Mouse (Mus musculus) forebrain, embryonic 12.5 days (tissue): Measurements from ENCODE around the gene Thada. TPM values are rescaled to one million over a fixed set of nuclear protein-coding genes. Genes with fewer than 3 reads are reported as not detected.
A peak's percentile ranks its signal among the peaks of the same experiment; 100 is the strongest.

ENCODE experiments used
- ATAC-seq: fragments of 200-750 bp; cut with Nextera tagmentation; 2 replicates; pipeline ENCODE4 v1.8.0; 2017; ENCODE audit warnings: moderate TSS enrichment; ENCODE audit not compliant: low FRiP score
- H3K27ac ChIP-seq: fragments of 300-500 bp; sonication (generic); 2 replicates; pipeline ENCODE4 v1.5.1; 2016; ENCODE audit warnings: mild to moderate bottlenecking
- H3K27me3 ChIP-seq: fragments of 300-500 bp; sonication (generic); 2 replicates; pipeline ENCODE4 v1.6.1; 2016; ENCODE audit warnings: mild to moderate bottlenecking
- H3K36me3 ChIP-seq: fragments of 300-500 bp; sonication (generic); replicated peaks from 2 replicates; pipeline ENCODE4 v1.6.1; 2016; ENCODE audit warnings: mild to moderate bottlenecking
- H3K4me1 ChIP-seq: fragments of 300-500 bp; sonication (generic); 2 replicates; pipeline ENCODE4 v1.6.1; 2016
- H3K4me2 ChIP-seq: fragments of 300-500 bp; sonication (generic); 2 replicates; pipeline ENCODE4 v1.6.1; 2016; ENCODE audit warnings: mild to moderate bottlenecking, moderate library complexity
- H3K4me3 ChIP-seq: fragments of 300-500 bp; sonication (generic); replicated peaks from 2 replicates; pipeline ENCODE4 v1.5.1; 2016; ENCODE audit warnings: mild to moderate bottlenecking
- H3K9ac ChIP-seq: fragments of 300-500 bp; sonication (generic); 2 replicates; pipeline ENCODE4 v1.6.1; 2016; ENCODE audit warnings: mild to moderate bottlenecking
- H3K9me3 ChIP-seq: fragments of 300-500 bp; sonication (generic); 2 replicates; pipeline ENCODE4 v1.6.1; 2016
- WGBS: fragments of 180-500 bp; shearing (Covaris S2); methylation state at CpG from one replicate; pipeline ENCODE4 v1.1.7; 2016; 5-methylcytosine and 5-hydroxymethylcytosine counted together
- polyA plus RNA-seq: library from polyadenylated mRNA; unstranded; fragments of >200 nt; fragmentation: Nextera tagmentation; extraction: Ambion mirVana; gene quantifications from 2 replicates; pipeline ENCODE4 v1.2.1, GENCODE M21; 2016

The Thada gene
- polyA plus RNA-seq, 1 experiment from 2014 or later, result 11.8 TPM

DNA sequence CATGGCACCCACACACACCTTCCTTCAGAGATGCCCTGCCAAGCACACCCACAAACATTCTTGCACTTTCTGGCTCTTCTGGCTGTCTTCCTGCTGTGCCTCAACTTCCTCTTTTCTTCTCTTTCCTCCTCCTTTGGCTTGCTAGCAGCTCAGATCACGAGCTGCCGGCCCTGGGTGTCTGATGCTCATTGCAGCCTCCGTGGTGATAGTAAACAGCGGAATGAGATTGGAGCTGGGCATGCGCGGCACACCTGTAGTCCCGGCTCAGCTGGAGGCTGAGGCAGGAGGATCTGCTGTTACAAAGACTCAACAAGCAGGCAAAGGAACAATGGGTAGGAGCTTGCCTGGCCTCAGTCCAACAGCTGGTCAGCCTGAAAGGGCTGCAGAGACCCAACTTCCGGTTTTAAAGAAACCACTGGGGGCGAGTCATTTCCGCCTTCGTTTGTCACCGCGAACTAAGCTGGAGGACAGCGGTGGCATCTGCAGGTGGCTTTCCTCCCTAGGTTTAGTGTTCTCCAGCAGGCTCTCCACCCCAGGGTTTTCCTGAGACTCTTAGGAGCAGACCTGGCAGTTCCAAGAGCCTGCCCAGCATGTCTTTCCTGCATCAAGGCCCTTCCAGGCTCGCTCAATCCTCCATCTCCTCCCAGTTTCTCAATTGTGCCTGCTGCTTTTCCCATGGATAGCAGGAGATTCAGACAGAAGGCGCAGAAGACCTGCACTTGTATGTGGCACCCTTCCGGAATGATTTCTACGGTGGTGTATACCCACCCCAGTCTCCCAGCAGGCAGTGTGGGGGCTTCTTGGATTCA is 284.3 kb downstream of the Thada start:
- Histone ChIP-seq H3K9ac (no peak overlapping the region), H3K4me3 (no peak overlapping the region), H3K9me3 (no peaks in the 10 kb centered on the region), H3K36me3 (peaks cover 7% of the 10 kb centered on the region; the same call in 1 of the 2 replicates), H3K4me2 (no peak overlapping the region), H3K4me1 (peaks cover 43% of the 10 kb centered on the region), H3K27me3 (peaks cover 5% of the 10 kb centered on the region; the same call in 1 of the 2 replicates), H3K27ac (peak overlapping the region; percentile 20; the same call in 1 of the 2 replicates)
- WGBS, result 76% methylated on average over 18 of the region's 18 CpGs
- no peak for ATAC-seq

DNA sequence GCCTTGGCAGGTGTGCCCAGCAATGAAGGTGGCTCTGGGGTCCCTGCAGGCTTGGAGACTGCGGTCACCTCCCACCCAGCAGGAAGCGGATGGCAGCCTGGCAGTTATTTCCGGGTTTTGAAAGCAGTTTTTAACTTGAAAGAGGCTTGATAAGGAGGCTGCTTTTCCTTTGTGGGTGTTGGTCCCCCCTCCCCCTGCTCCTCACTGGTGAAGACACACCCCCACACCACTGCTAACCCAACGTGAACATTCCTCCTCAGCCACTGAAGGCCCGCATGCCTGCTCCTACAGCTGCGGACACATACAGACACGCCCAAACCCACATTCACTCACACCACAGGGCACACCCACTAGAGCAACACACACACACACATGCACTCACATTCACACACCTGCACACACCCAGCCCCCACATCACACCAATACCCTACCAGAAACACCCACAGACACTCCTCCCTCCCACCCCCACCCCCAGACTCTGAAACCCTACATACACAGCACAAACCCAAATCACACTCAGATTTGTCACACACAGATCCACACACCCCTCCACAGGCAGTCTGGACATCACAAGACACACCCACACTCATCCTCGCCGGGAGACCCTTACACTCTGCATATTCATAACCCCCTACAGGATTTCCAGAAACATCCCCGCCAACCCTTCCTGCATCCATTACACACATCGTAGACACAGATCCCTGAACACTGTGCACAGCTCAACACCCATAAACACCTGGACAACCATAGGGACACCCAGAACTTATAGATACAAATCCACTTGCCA is 285.1 kb downstream of the Thada start:
- Histone ChIP-seq H3K4me3 (no peak overlapping the region), H3K4me1 (peaks cover 35% of the 10 kb centered on the region)

DNA sequence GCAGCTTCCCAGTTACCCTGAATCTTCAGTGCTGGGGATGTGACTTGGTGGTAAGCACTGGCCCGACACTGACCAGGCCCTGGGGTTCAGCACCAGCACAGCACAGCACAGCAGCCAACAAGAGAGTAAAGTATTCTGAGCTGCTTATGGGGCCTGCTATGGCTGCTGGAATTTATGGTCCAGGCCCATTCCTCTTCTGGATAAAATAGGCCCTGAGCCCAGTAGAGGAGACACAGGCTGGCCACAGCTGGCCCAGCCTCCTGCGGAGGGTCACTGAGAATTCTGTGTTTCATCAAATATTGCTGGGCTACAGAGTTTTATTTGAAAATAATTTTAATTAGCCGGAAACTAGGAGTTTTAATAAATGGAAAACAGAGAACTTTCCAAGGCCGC is 286.0 kb downstream of the Thada start:
- ATAC-seq, result no peak
- no peak overlapping the region for H3K4me3 ChIP-seq
- H3K9ac ChIP-seq, result no peak overlapping the region
- WGBS, result 82% methylated on average over 4 of the region's 4 CpGs
- H3K27ac ChIP-seq, result no peak overlapping the region
- H3K4me1 ChIP-seq, result peaks cover 31% of the 10 kb centered on the region
- no peaks in the 10 kb centered on the region for H3K27me3 ChIP-seq
- H3K9me3 ChIP-seq, result peaks cover 4% of the 10 kb centered on the region; the same call in 1 of the 2 replicates
- H3K4me2 ChIP-seq, result no peak overlapping the region
- no peaks in the 10 kb centered on the region for H3K36me3 ChIP-seq

More for the DNA sequence above, 285.1 kb downstream of the Thada start:
- H3K36me3 ChIP-seq, result peaks cover 1% of the 10 kb centered on the region; the same call in 1 of the 2 replicates
- no peak overlapping the region for H3K27ac ChIP-seq
- no peaks in the 10 kb centered on the region for H3K27me3 ChIP-seq
- H3K4me2 ChIP-seq, result no peak overlapping the region
- WGBS, result 57% methylated on average over 11 of the region's 11 CpGs
- no peaks in the 10 kb centered on the region for H3K9me3 ChIP-seq
- no peak overlapping the region for H3K9ac ChIP-seq
- no peak for ATAC-seq

DNA sequence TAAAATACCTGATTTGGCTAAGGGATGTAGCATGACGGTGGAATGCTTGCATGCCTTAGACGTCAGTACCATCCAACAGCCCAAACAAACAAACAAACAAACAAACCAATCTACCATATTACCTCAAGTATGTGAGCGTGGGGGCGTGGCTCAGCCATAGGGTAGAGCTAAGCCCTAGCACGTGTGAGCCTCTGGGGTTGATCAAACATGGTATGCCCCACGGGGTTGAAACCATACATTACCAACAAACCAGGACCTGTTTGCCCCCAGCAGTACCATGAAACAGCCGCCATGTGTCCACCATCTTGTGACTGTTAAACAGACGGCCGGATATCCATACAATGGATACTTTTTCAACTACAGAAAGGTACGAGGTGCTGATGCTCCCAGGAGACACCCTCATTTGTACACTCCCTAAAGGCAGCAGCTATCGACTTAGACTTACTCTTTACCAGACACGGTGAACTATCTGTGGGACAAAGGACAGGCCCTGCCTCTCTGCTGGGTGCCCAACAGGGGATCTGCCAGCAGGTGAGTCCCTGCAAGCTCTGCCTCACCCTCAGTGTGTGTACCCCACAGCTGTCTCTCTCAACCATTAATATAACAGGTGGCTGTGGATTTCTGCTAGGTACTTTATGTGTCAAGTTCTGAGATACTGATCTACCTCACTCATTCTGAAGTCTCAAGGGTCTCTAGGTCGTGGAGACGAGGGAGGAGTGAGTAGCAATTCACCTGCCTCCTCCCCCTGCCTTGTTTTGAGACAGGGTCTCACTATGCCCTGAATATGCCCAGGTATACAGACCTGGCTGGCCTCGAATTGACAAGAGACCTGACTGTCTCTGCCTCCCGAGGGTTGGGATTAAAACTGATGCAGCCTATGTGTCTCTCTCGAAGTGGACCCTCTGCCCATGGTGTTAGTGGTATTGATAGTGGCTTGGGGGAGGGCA is 286.7 kb downstream of the Thada start:
- no peak overlapping the region for H3K9ac ChIP-seq
- H3K36me3 ChIP-seq, result no peaks in the 10 kb centered on the region
- peaks cover 4% of the 10 kb centered on the region; the same call in 1 of the 2 replicates for H3K9me3 ChIP-seq
- ATAC-seq, result no peak
- H3K4me1 ChIP-seq, result peaks cover 29% of the 10 kb centered on the region
- WGBS, result 91% methylated on average over 17 of the region's 17 CpGs
- H3K27me3 ChIP-seq, result no peaks in the 10 kb centered on the region
- no peak overlapping the region for H3K4me3 ChIP-seq
- H3K4me2 ChIP-seq, result no peak overlapping the region
- H3K27ac ChIP-seq, result no peak overlapping the region

DNA sequence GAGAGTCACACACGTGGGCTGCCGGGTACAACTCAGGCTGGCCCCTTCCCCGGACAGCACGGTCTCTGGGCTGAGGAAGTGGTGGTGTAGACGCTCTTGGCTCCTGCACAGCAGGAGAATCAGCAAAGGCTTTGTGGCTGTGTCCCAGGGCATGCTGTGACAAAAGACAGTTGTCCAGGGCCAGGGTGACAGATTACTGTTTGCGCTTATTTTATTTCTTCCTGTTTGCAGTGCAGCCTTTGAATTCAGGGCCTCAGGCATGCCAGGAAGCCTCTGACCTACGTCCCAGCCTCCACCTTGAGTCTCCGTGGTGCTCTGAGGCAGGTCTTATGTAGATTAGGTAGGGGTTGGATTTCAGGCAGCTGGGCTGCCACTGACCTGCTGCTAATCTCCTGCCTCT is 288.5 kb downstream of the Thada start:
- Histone ChIP-seq H3K4me2 (no peak overlapping the region), H3K4me1 (peaks cover 16% of the 10 kb centered on the region), H3K36me3 (no peaks in the 10 kb centered on the region), H3K9ac (no peak overlapping the region), H3K9me3 (peaks cover 4% of the 10 kb centered on the region; the same call in 1 of the 2 replicates), H3K27me3 (no peaks in the 10 kb centered on the region), H3K27ac (no peak overlapping the region), H3K4me3 (no peak overlapping the region)
- 47% methylated on average over 8 of the region's 8 CpGs for WGBS
- no peak for ATAC-seq

DNA sequence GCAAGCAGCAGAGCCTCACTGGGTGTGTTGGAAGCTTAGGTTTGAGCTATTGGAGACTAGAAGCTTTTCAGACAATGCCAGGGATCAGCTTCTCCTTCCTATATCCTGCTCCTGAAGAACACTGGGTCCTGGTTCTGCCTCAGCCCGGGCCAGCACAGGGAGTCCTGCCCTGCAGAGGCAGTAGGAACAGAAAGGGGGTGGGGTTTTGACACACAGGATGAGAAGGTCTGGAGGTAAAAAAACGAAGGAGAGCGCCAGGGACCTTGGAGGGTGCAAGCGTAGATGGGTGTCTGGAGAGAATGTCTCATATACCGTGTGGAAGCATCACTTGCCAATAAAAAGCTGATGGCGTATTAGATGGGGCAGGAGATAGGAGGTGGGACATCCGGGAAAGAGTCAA is 289.6 kb downstream of the Thada start:
- H3K36me3 ChIP-seq, result no peaks in the 10 kb centered on the region
- no peak overlapping the region for H3K9ac ChIP-seq
- H3K9me3 ChIP-seq, result peaks cover 4% of the 10 kb centered on the region; the same call in 1 of the 2 replicates
- no peak overlapping the region for H3K4me2 ChIP-seq
- H3K27ac ChIP-seq, result no peak overlapping the region
- 88% methylated on average over 7 of the region's 7 CpGs for WGBS
- no peak for ATAC-seq
- peaks cover 10% of the 10 kb centered on the region for H3K4me1 ChIP-seq
- H3K27me3 ChIP-seq, result no peaks in the 10 kb centered on the region
- no peak overlapping the region for H3K4me3 ChIP-seq

DNA sequence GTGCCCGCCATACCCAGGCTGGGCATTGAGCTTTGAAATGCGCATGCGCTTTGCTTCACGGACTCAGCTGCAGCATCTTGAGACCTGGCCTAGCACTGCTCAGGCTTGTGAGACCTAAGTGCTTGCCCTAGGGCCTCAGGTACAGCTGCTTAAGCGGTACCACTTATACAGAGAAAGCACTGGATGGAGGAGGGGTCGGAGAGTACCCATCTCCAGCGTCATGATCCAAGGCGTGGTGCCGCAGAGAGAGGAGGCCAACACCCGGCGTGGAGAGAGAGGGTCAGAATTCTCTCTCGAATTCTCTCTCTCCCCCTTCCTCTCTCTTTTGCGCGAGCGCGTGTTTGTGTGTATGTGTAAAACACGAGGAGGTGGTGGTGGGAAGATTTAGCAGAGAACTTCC is 290.8 kb downstream of the Thada start:
- no peaks in the 10 kb centered on the region for H3K36me3 ChIP-seq
- no peak overlapping the region for H3K9ac ChIP-seq
- no peak overlapping the region for H3K27ac ChIP-seq
- H3K4me1 ChIP-seq, result no peaks in the 10 kb centered on the region
- no peaks in the 10 kb centered on the region for H3K27me3 ChIP-seq
- 97% methylated on average over 16 of the region's 17 CpGs for WGBS
- H3K9me3 ChIP-seq, result peaks cover 4% of the 10 kb centered on the region; the same call in 1 of the 2 replicates
- H3K4me2 ChIP-seq, result no peak overlapping the region
- H3K4me3 ChIP-seq, result no peak overlapping the region
- no peak for ATAC-seq

DNA sequence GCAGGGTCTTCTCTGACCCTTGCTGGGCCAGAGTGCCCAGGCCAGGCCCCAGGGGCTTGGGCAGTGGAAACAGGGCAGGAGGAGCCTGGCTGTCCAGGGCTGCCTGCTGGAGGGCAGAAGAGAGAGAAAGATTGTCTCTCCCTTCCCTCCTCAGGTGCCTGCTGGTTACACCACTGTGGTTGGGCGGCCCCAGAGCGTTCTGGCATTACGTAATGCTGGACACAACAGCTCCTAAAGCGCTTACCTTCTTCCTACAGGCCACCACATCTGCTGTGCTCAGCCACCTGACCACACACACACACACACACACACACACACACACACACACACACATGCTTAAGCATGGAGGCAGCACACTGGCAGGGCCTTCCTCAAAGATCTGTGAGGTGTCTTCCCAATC is 298.6 kb downstream of the Thada start:
- H3K27ac ChIP-seq, result no peak overlapping the region
- no peak for ATAC-seq
- no peak overlapping the region for H3K9ac ChIP-seq
- no peak overlapping the region for H3K4me2 ChIP-seq
- H3K4me1 ChIP-seq, result no peaks in the 10 kb centered on the region
- WGBS, result 94% methylated on average over 4 of the region's 4 CpGs
- H3K36me3 ChIP-seq, result no peaks in the 10 kb centered on the region
- no peaks in the 10 kb centered on the region for H3K9me3 ChIP-seq
- no peaks in the 10 kb centered on the region for H3K27me3 ChIP-seq
- H3K4me3 ChIP-seq, result no peak overlapping the region

DNA sequence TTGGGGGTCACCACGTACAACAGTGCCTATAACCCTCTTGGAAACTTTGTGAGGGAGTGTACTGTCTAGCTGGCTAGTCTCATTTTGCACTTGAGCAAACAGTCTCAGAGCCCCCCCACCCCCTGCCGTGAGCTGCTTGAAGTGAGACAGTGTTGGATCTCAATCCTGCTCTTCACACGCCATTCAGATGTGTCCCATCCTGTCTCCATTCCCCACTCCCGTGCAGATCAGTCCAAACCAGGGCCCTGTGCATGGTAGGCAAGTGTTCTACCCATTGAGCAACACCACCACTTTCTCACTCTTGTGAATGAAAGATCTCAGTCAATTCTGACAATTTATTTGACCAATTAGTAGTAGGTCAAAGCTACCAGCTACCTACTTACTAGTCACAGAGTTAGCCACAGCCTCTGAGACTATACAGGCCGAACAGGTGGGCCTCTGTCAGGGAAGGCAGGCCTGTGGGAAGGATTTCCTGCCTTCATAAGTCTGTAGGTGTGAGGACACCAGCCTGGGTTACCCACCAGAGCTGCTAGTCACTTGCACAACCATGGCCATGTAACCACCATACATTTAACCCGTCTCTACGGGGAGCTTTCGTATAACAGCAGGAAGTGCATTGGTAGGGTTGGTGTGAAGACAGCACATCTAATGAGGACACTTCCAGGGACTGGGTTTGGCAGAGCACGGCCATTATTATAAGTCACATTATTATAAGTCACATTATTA is 299.7 kb downstream of the Thada start:
- no peak for ATAC-seq
- no peak overlapping the region for H3K4me2 ChIP-seq
- 90% methylated on average over 9 of the region's 9 CpGs for whole genome bisulfite sequencing
- H3K9me3 ChIP-seq, result no peaks in the 10 kb centered on the region
- no peaks in the 10 kb centered on the region for H3K27me3 ChIP-seq
- peaks cover 4% of the 10 kb centered on the region; the same call in 1 of the 2 replicates for H3K4me1 ChIP-seq
- no peak overlapping the region for H3K9ac ChIP-seq
- H3K4me3 ChIP-seq, result no peak overlapping the region
- no peak overlapping the region for H3K27ac ChIP-seq
- H3K36me3 ChIP-seq, result no peaks in the 10 kb centered on the region

DNA sequence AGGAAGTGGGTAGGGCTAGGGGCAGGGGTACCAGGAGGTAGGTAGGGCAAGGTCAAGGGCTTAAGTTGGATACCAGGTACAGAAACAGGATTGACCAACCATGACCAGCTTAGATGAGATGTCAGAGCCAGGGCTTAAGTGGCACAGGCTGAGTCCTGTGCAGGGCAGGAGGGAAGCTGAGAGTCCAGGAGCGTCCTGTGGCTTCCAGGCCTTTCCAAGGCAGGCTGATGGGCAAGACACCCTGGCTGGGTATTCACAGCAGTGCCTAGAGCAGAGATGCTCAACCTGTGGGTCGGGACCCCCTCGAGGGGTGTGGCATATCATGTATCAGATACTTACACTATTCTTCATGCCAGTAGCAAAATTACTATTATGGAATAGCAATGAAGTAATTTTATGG is 300.3 kb downstream of the Thada start:
- H3K9me3 ChIP-seq, result no peaks in the 10 kb centered on the region
- H3K4me1 ChIP-seq, result peaks cover 8% of the 10 kb centered on the region; the same call in 1 of the 2 replicates
- ATAC-seq, result no peak
- H3K36me3 ChIP-seq, result no peaks in the 10 kb centered on the region
- 82% methylated on average over 3 of the region's 3 CpGs for WGBS
- H3K4me3 ChIP-seq, result no peak overlapping the region
- H3K27me3 ChIP-seq, result no peaks in the 10 kb centered on the region
- no peak overlapping the region for H3K9ac ChIP-seq
- no peak overlapping the region for H3K4me2 ChIP-seq
- H3K27ac ChIP-seq, result no peak overlapping the region

DNA sequence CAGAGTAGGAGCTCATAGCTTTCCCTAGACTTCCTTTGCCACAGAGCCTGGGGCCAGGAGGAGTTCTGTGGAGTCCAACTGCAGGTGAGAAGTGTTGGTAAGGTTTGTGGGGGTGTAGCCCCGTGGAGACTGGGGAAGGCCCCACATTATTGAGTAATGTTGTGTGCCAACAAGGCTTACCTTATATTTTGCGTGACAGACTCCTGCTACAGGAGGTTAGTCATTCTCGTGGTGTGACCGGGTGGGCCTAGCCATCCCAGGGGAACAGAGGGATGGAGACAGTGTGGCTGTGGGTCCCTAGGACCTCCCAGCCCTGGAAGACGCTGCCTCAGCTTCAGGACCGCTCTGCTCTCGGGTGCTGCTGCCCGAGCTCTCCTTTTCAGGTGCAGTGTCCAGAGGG is 301.9 kb downstream of the Thada start:
- H3K4me2 ChIP-seq, result no peak overlapping the region
- no peak overlapping the region for H3K27ac ChIP-seq

More for the DNA sequence above, 301.9 kb downstream of the Thada start:
- no peak overlapping the region for H3K9ac ChIP-seq
- no peak overlapping the region for H3K4me3 ChIP-seq
- peaks cover 8% of the 10 kb centered on the region; the same call in 1 of the 2 replicates for H3K4me1 ChIP-seq
- no peaks in the 10 kb centered on the region for H3K36me3 ChIP-seq
- no peak for ATAC-seq
- H3K9me3 ChIP-seq, result no peaks in the 10 kb centered on the region
- H3K27me3 ChIP-seq, result no peaks in the 10 kb centered on the region
- WGBS, result 77% methylated on average over 8 of the region's 8 CpGs
